Mouse (Mus musculus) ES-E14 (cell line): ENCODE measurements around the gene Robo1. TPM values are rescaled to one million over a fixed set of nuclear protein-coding genes. Genes with fewer than 3 reads are reported as not detected.

Experiments used
- DNase-seq: peaks from one replicate; pipeline ENCODE4 v3.0.0-alpha.2; 2013; ENCODE audit warnings: low read depth, low spot score
- H3K27ac ChIP-seq: 2 replicates; pipeline ENCODE4 v1.5.1; 2012; ENCODE audit warnings: low read depth, mild to moderate bottlenecking, low read length, moderate library complexity, mixed read lengths; ENCODE audit not compliant: poor library complexity, insufficient read depth, severe bottlenecking
- H3K36me3 ChIP-seq: 2 replicates; pipeline ENCODE4 v1.6.1; 2012; ENCODE audit warnings: mild to moderate bottlenecking, low read length, moderate library complexity, mixed read lengths; ENCODE audit not compliant: control insufficient read depth, poor library complexity, insufficient read depth, severe bottlenecking
- H3K4me1 ChIP-seq, 2 experiments: fragments of 150-350 bp in 1 of 2; sonication (generic) in 1 of 2; 2 replicates each; pipeline ENCODE4 v1.6.1; 2012; ENCODE audit warnings: low read length in 2 of 2, mild to moderate bottlenecking in 1 of 2, mixed read lengths in 1 of 2; ENCODE audit not compliant: control insufficient read depth in 2 of 2, insufficient read depth in 2 of 2, poor library complexity in 1 of 2
- H3K4me3 ChIP-seq, 2 experiments: fragments of 150-350 bp in 1 of 2; sonication (generic) in 1 of 2; 2 replicates each; pipeline ENCODE4 v1.5.1; 2012; ENCODE audit warnings: low read length in 2 of 2, low read depth in 1 of 2, mild to moderate bottlenecking in 1 of 2, mixed read lengths in 1 of 2; ENCODE audit not compliant: insufficient read depth in 1 of 2, poor library complexity in 1 of 2, severe bottlenecking in 1 of 2
- H3K9ac ChIP-seq: 2 replicates; pipeline ENCODE4 v1.6.1; 2012; ENCODE audit warnings: low read depth, mild to moderate bottlenecking, low read length, mixed read lengths; ENCODE audit not compliant: poor library complexity, insufficient read depth, severe bottlenecking
- H3K9me3 ChIP-seq: fragments of 150-350 bp; sonication (generic); 2 replicates; pipeline ENCODE4 v1.6.1; 2012; ENCODE audit warnings: low read depth, mild to moderate bottlenecking, low read length; ENCODE audit not compliant: control insufficient read depth, insufficient read depth
- CHD2 ChIP-seq: IDR thresholded peaks from 2 replicates; pipeline ENCODE4 v1.6.1; 2014; ENCODE audit warnings: mild to moderate bottlenecking, low read depth, low read length, inconsistent platforms
- HCFC1 ChIP-seq: IDR thresholded peaks from 2 replicates; pipeline ENCODE4 v1.6.1; 2012; ENCODE audit warnings: low read length, inconsistent platforms, borderline replicate concordance; ENCODE audit not compliant: insufficient read depth
- MAFK ChIP-seq: IDR thresholded peaks from 2 replicates; pipeline ENCODE4 v1.6.1; 2014; ENCODE audit warnings: mild to moderate bottlenecking, low read depth, low read length, inconsistent platforms; ENCODE audit not compliant: insufficient read depth
- ZC3H11A ChIP-seq: IDR thresholded peaks from 2 replicates; pipeline ENCODE4 v1.6.1; 2012; ENCODE audit warnings: low read depth, mild to moderate bottlenecking, inconsistent platforms, low read length, borderline replicate concordance
- ZNF384 ChIP-seq: IDR thresholded peaks from 2 replicates; pipeline ENCODE4 v1.6.1; 2012; ENCODE audit warnings: low read depth, low read length, inconsistent platforms
- in situ Hi-C, 2 experiments: fragments of 600-800 bp; cut with MboI; formaldehyde crosslinking; loops; one replicate each; pipeline ENCODE4 v1.15.1; 2025; ENCODE audit warnings: low sequenced_read_pairs in 2 of 2, inconsistent platforms in 1 of 2; ENCODE audit not compliant: unreplicated experiment in 2 of 2
- total RNA-seq: library from RNA; depleted of rRNA; stranded (reverse); fragments of 300-350 nt; gene quantifications from 2 replicates; pipeline ENCODE4 v1.2.3, GENCODE M21; 2012

Gene Robo1
- total RNA-seq, 1 experiment, result 20.5 TPM

GRCm38 (mm10) chr16:72703486-72703885 lies 395.4 kb downstream of the Robo1 start:
- in situ Hi-C loops, result no loop called here
- TF ChIP-seq ZNF384, result no peak
- no peak for TF ChIP-seq MAFK
- TF ChIP-seq ZC3H11A, result no peak
- TF ChIP-seq HCFC1, result no peak
- no peak for TF ChIP-seq CHD2

GRCm38 (mm10) chr16:72705851-72706250 lies 397.7 kb downstream of the Robo1 start:
- Histone ChIP-seq H3K27ac (no peak overlapping the region; the same call in 1 of the 2 replicates), H3K9ac (no peak overlapping the region), H3K4me3 (no peak overlapping the region), H3K4me1 (peaks cover 5 to 8% of the 10 kb centered on the region in 2 experiments), H3K9me3 (no peaks in the 10 kb centered on the region), H3K36me3 (no peaks in the 10 kb centered on the region)
- in situ Hi-C loops, result no loop called here
- TF ChIP-seq ZC3H11A (no peak), ZNF384 (no peak), HCFC1 (no peak), MAFK (no peak), CHD2 (no peak)
- no peak for DNase-seq

More at GRCm38 (mm10) chr16:72703486-72703885, 395.4 kb downstream of the Robo1 start:
- no peaks in the 10 kb centered on the region for H3K9me3 ChIP-seq
- H3K9ac ChIP-seq, result no peak overlapping the region
- peaks cover 5 to 13% of the 10 kb centered on the region in 2 experiments for H3K4me1 ChIP-seq
- DNase-seq, result no peak
- no peaks in the 10 kb centered on the region for H3K36me3 ChIP-seq
- no peak overlapping the region for H3K27ac ChIP-seq
- no peak overlapping the region for H3K4me3 ChIP-seq

GRCm38 (mm10) chr16:72708526-72708925 lies 400.4 kb downstream of the Robo1 start:
- H3K4me3 ChIP-seq, result no peak overlapping the region
- peaks cover 3 to 6% of the 10 kb centered on the region in 2 experiments; a peak in 2 of 4 replicates for H3K4me1 ChIP-seq
- no peaks in the 10 kb centered on the region for H3K9me3 ChIP-seq
- no peaks in the 10 kb centered on the region for H3K36me3 ChIP-seq
- no peak overlapping the region for H3K9ac ChIP-seq
- in situ Hi-C loops, result no loop called here
- TF ChIP-seq ZNF384 (no peak), ZC3H11A (no peak), MAFK (no peak), CHD2 (no peak), HCFC1 (no peak)
- H3K27ac ChIP-seq, result no peak overlapping the region
- no peak for DNase-seq

- Histone ChIP-seq H3K9ac (no peak overlapping the region), H3K4me3 (no peak overlapping the region), H3K9me3 (no peaks in the 10 kb centered on the region), H3K4me1 (no peaks in the 10 kb centered on the region), H3K36me3 (no peaks in the 10 kb centered on the region), H3K27ac (no peak overlapping the region)
- in situ Hi-C loops, result no loop called here
- TF ChIP-seq ZC3H11A, result no peak
- no peak for TF ChIP-seq HCFC1
- TF ChIP-seq ZNF384, result no peak
- no peak for TF ChIP-seq CHD2
- TF ChIP-seq MAFK, result no peak
- DNase-seq, result no peak
Observed at GRCm38 (mm10) chr16:72717118-72717802, 409.2 kb downstream of the Robo1 start.
